Mouse (Mus musculus) forebrain, embryonic 12.5 days (tissue): ENCODE data around the gene Olfr709-ps1. TPM values are rescaled to one million over a fixed set of nuclear protein-coding genes. Genes with fewer than 3 reads are reported as not detected.
"Not testable (repeated sequence)": the region's sequence is repeated elsewhere in the genome, so short reads cannot be mapped to it uniquely, and the experiment has no call there.

Experiments
- ATAC-seq: fragments of 200-750 bp; cut with Nextera tagmentation; 2 replicates; pipeline ENCODE4 v1.8.0; 2017; ENCODE audit warnings: moderate TSS enrichment; ENCODE audit not compliant: low FRiP score
- H3K27ac ChIP-seq: fragments of 300-500 bp; sonication (generic); 2 replicates; pipeline ENCODE4 v1.5.1; 2016; ENCODE audit warnings: mild to moderate bottlenecking
- H3K27me3 ChIP-seq: fragments of 300-500 bp; sonication (generic); 2 replicates; pipeline ENCODE4 v1.6.1; 2016; ENCODE audit warnings: mild to moderate bottlenecking
- H3K36me3 ChIP-seq: fragments of 300-500 bp; sonication (generic); replicated peaks from 2 replicates; pipeline ENCODE4 v1.6.1; 2016; ENCODE audit warnings: mild to moderate bottlenecking
- H3K4me1 ChIP-seq: fragments of 300-500 bp; sonication (generic); 2 replicates; pipeline ENCODE4 v1.6.1; 2016
- H3K4me2 ChIP-seq: fragments of 300-500 bp; sonication (generic); 2 replicates; pipeline ENCODE4 v1.6.1; 2016; ENCODE audit warnings: mild to moderate bottlenecking, moderate library complexity
- H3K4me3 ChIP-seq: fragments of 300-500 bp; sonication (generic); replicated peaks from 2 replicates; pipeline ENCODE4 v1.5.1; 2016; ENCODE audit warnings: mild to moderate bottlenecking
- H3K9ac ChIP-seq: fragments of 300-500 bp; sonication (generic); 2 replicates; pipeline ENCODE4 v1.6.1; 2016; ENCODE audit warnings: mild to moderate bottlenecking
- H3K9me3 ChIP-seq: fragments of 300-500 bp; sonication (generic); 2 replicates; pipeline ENCODE4 v1.6.1; 2016
- WGBS: fragments of 180-500 bp; shearing (Covaris S2); methylation state at CpG from one replicate; pipeline ENCODE4 v1.1.7; 2016; 5-methylcytosine and 5-hydroxymethylcytosine counted together
- polyA plus RNA-seq: library from polyadenylated mRNA; unstranded; fragments of >200 nt; fragmentation: Nextera tagmentation; extraction: Ambion mirVana; gene quantifications from 2 replicates; pipeline ENCODE4 v1.2.1, GENCODE M21; 2016

Olfr709-ps1 gene
- not detected in 2 replicates for polyA plus RNA-seq

DNA sequence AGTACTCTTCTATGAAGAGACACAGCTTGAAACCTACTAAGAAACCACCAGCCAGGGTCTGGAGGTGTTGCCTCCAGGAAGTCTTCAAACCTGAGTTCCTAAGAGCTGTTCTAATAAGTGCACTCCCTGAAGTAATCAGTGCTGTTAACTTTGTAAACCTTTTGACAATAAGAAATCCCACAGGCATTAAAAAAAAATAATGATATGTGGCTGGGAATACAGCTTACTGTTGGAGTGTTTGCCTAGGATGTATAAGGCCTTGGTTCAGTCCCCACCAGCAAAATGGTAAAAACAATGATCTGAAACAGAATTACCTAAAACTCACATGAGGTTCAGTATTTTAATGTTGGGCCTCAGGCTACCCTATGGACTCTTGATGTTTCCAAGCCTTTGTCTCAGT lies at the start of gene Olfr709-ps1:
Olfr709-ps1 (minus strand) TSS at position 101 of the 400 bp plus-strand sequence.
- Histone ChIP-seq H3K27me3 (no peaks in the 10 kb centered on the region), H3K27ac (no peak within 1 kb of the TSS), H3K36me3 (no peaks in the 10 kb centered on the region), H3K9ac (no peak within 1 kb of the TSS), H3K4me2 (no peak within 1 kb of the TSS), H3K9me3 (no peaks in the 10 kb centered on the region), H3K4me3 (no peak within 1 kb of the TSS), H3K4me1 (no peaks in the 10 kb centered on the region)
- ATAC-seq, result no peak

- no peak for ATAC-seq
- Histone ChIP-seq H3K27ac (no peak within 1 kb of the TSS), H3K4me1 (no peaks in the 10 kb centered on the region), H3K36me3 (no peaks in the 10 kb centered on the region), H3K27me3 (no peaks in the 10 kb centered on the region), H3K4me2 (no peak within 1 kb of the TSS), H3K9ac (no peak within 1 kb of the TSS), H3K9me3 (no peaks in the 10 kb centered on the region), H3K4me3 (no peak within 1 kb of the TSS)
- 64% methylated on average over 1 of the region's 1 CpGs for WGBS
Observed at GRCm38 (mm10) chr7:106975353-106975752, 43.3 kb upstream of the Olfr709-ps1 start, which contains the start of gene Olfr711. TSS of gene Olfr711 (minus strand) at chr7:106975453.

- H3K4me2 ChIP-seq, H3K36me3 ChIP-seq, H3K4me3 ChIP-seq, H3K9ac ChIP-seq, H3K27me3 ChIP-seq, H3K9me3 ChIP-seq, H3K27ac ChIP-seq, H3K4me1 ChIP-seq, ATAC-seq: not testable (repeated sequence)
Observed at GRCm38 (mm10) chr7:106967503-106967902, 35.5 kb upstream of the Olfr709-ps1 start.

GRCm38 (mm10) chr7:106963837-106964236 lies 31.8 kb upstream of the Olfr709-ps1 start, which contains the start of gene Olfr6:
TSS of gene Olfr6 (minus strand) at chr7:106963937.
- Histone ChIP-seq H3K4me3 (no peak within 1 kb of the TSS), H3K27ac (no peak within 1 kb of the TSS), H3K4me1 (no peaks in the 10 kb centered on the region), H3K4me2 (no peak within 1 kb of the TSS), H3K36me3 (no peaks in the 10 kb centered on the region), H3K9ac (no peak within 1 kb of the TSS), H3K9me3 (no peaks in the 10 kb centered on the region), H3K27me3 (no peaks in the 10 kb centered on the region)
- WGBS, result 92% methylated on average over 1 of the region's 1 CpGs
- no peak for ATAC-seq

DNA sequence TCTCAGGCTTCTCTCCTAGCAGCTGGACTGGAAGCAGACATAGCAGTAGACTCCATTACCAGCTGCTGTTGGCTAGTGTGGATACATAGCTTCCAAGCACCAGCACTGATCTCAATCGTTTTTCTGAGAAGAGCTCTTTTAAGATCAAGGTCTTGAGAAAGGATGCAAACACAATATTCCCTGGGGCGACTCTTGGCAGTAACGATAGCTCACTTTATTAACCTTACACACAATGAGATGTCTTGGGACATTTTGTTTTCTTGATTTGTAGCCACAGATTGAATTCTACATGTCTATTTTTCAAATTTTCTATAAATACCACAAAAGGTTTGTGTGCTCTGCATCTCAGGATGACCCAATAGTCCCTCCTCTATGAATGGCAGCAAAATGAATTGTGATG lies 16.2 kb upstream of the Olfr709-ps1 start, which contains the start of gene Olfr710:
Olfr710 (minus strand) TSS at position 101 of the 400 bp plus-strand sequence.
- H3K27me3 ChIP-seq, result no peaks in the 10 kb centered on the region
- no peaks in the 10 kb centered on the region for H3K36me3 ChIP-seq
- 0 out of 2 replicates have a peak, but pooled peaks cover 2% of the 10 kb centered on the region for H3K9me3 ChIP-seq
- H3K9ac ChIP-seq, result no peak within 1 kb of the TSS
- no peak within 1 kb of the TSS for H3K4me3 ChIP-seq
- H3K27ac ChIP-seq, result no peak within 1 kb of the TSS
- ATAC-seq, result no peak
- no peak within 1 kb of the TSS for H3K4me2 ChIP-seq
- H3K4me1 ChIP-seq, result no peaks in the 10 kb centered on the region
- WGBS, result 80% methylated on average over 3 of the region's 3 CpGs

GRCm38 (mm10) chr7:106920961-106921360 lies 11.1 kb downstream of the Olfr709-ps1 start:
- not testable (repeated sequence) for H3K9me3 ChIP-seq, ATAC-seq
- WGBS, result 87% methylated on average over 7 of the region's 7 CpGs

DNA sequence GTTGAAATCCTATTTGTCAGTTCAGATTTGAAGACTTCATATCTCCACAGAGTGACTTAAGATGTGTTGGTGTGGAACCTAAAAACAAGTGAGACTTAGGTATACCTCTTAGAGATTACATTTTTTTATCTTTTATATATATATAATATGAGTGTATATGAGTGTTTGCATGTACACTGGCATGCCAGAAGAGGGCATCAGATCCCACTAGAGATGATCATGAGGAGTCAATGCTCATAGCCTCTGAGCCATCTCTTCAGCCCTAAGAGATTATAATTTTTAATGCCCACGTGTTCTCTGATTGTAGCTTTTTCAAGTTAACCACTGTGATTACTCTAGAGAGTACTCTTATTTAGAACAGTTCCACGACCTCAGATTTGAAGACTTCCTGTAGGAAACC lies 24.3 kb downstream of the Olfr709-ps1 start, which contains the start of gene Olfr1532-ps1:
Olfr1532-ps1 (plus strand) TSS at position 326 of the 400 bp plus-strand sequence.
- H3K4me2 ChIP-seq, result no peak within 1 kb of the TSS

More at GRCm38 (mm10) chr7:106920961-106921360, 11.1 kb downstream of the Olfr709-ps1 start:
- not testable (repeated sequence) for H3K4me2 ChIP-seq, H3K4me3 ChIP-seq, H3K9ac ChIP-seq, H3K4me1 ChIP-seq, H3K36me3 ChIP-seq, H3K27me3 ChIP-seq, H3K27ac ChIP-seq

GRCm38 (mm10) chr7:106901141-106901540 lies 30.9 kb downstream of the Olfr709-ps1 start, which contains the start of gene Olfr707:
TSS of gene Olfr707 (minus strand) at chr7:106901241.
- not testable (repeated sequence) for H3K4me1 ChIP-seq, H3K4me2 ChIP-seq, ATAC-seq, H3K27ac ChIP-seq, H3K9ac ChIP-seq, H3K4me3 ChIP-seq, H3K27me3 ChIP-seq, H3K36me3 ChIP-seq, H3K9me3 ChIP-seq
- 88% methylated on average over 3 of the region's 3 CpGs for WGBS

More for the DNA sequence above, 24.3 kb downstream of the Olfr709-ps1 start, which contains the start of gene Olfr1532-ps1:
- no peaks in the 10 kb centered on the region for H3K27me3 ChIP-seq
- no peak within 1 kb of the TSS for H3K4me3 ChIP-seq
- no peak for ATAC-seq
- H3K9me3 ChIP-seq, result no peaks in the 10 kb centered on the region
- H3K9ac ChIP-seq, result no peak within 1 kb of the TSS
- 69% methylated on average over 2 of the region's 2 CpGs for WGBS
- no peak within 1 kb of the TSS for H3K27ac ChIP-seq
- H3K4me1 ChIP-seq, result no peaks in the 10 kb centered on the region
- no peaks in the 10 kb centered on the region for H3K36me3 ChIP-seq

DNA sequence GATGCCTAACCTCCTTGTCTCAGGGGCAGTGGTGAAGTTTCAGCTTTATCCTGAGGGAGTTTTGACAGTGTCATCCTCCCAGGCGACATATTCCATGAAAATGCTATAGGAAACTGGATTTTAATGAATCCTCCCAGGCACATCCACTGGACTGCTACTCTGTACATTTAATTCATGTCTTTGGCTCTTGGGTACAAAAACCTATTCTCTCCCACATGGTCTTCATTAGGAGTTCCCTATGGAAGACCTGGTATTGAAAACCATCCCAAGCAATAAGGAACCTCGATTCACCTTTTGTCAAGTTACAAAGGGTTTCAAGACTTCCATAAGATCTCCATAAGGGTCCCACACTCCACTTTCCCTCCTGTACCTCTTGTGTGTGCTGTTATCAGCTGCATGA lies 44.0 kb downstream of the Olfr709-ps1 start, which contains the start of gene Olfr706:
Olfr706 (minus strand) TSS at position 101 of the 400 bp plus-strand sequence.
- Histone ChIP-seq H3K9me3 (no peaks in the 10 kb centered on the region), H3K4me1 (no peaks in the 10 kb centered on the region), H3K27me3 (no peaks in the 10 kb centered on the region), H3K9ac (no peak within 1 kb of the TSS), H3K36me3 (no peaks in the 10 kb centered on the region), H3K4me2 (no peak within 1 kb of the TSS), H3K27ac (no peak within 1 kb of the TSS), H3K4me3 (no peak within 1 kb of the TSS)
- no peak for ATAC-seq
- WGBS, result 86% methylated on average over 2 of the region's 2 CpGs

- no peaks in the 10 kb centered on the region for H3K36me3 ChIP-seq
- H3K4me1 ChIP-seq, result no peaks in the 10 kb centered on the region
- no peak within 1 kb of the TSS for H3K4me2 ChIP-seq
- H3K27ac ChIP-seq, result no peak within 1 kb of the TSS
- no peak within 1 kb of the TSS for H3K4me3 ChIP-seq
- no peaks in the 10 kb centered on the region for H3K27me3 ChIP-seq
- WGBS, result 76% methylated on average over 3 of the region's 3 CpGs
- no peak for ATAC-seq
- no peak within 1 kb of the TSS for H3K9ac ChIP-seq
- no peaks in the 10 kb centered on the region for H3K9me3 ChIP-seq
Observed at GRCm38 (mm10) chr7:106876791-106877190, 55.2 kb downstream of the Olfr709-ps1 start, which contains the start of gene Olfr705. TSS of gene Olfr705 (minus strand) at chr7:106876891.

Other genes starting within 250 kb of the Olfr709-ps1 start
- gene Olfr694, start 240.4 kb downstream of the Olfr709-ps1 start, polyA plus RNA-seq, result not detected in 2 replicates
- gene Olfr695, start 215.8 kb downstream of the Olfr709-ps1 start, polyA plus RNA-seq, result not detected in 2 replicates
- gene Olfr697, start 189.8 kb downstream of the Olfr709-ps1 start, polyA plus RNA-seq, result not detected in 2 replicates
- gene Olfr698, start 176.8 kb downstream of the Olfr709-ps1 start, polyA plus RNA-seq, result not detected in 2 replicates
- gene Olfr699, start 139.0 kb downstream of the Olfr709-ps1 start, polyA plus RNA-seq, result not detected in 2 replicates
- not detected in 2 replicates for gene Olfr700, start 123.4 kb downstream of the Olfr709-ps1 start, polyA plus RNA-seq
- gene Olfr701, start 118.1 kb downstream of the Olfr709-ps1 start, polyA plus RNA-seq, result not detected in 2 replicates
- gene Olfr702, start 98.3 kb downstream of the Olfr709-ps1 start, polyA plus RNA-seq, result not detected in 2 replicates
- gene Olfr703, start 88.9 kb downstream of the Olfr709-ps1 start, polyA plus RNA-seq, result not detected in 2 replicates
- gene Olfr704, start 69.0 kb downstream of the Olfr709-ps1 start, polyA plus RNA-seq, result not detected in 2 replicates
- gene Olfr705, start 55.3 kb downstream of the Olfr709-ps1 start, polyA plus RNA-seq, result not detected in 2 replicates
- not detected in 2 replicates for gene Olfr706, start 44.1 kb downstream of the Olfr709-ps1 start, polyA plus RNA-seq
- not detected in 2 replicates for gene Olfr707, start 31.0 kb downstream of the Olfr709-ps1 start, polyA plus RNA-seq
- not detected in 2 replicates for gene Olfr1532-ps1, start 24.2 kb downstream of the Olfr709-ps1 start, polyA plus RNA-seq
- not detected in 2 replicates for gene Olfr710, start 16.1 kb upstream of the Olfr709-ps1 start, polyA plus RNA-seq
- gene Olfr6, start 31.7 kb upstream of the Olfr709-ps1 start, polyA plus RNA-seq, result not detected in 2 replicates
- gene Olfr711, start 43.2 kb upstream of the Olfr709-ps1 start, polyA plus RNA-seq, result not detected in 2 replicates
- gene Olfr2, start 73.9 kb upstream of the Olfr709-ps1 start, polyA plus RNA-seq, result not detected in 2 replicates
- gene Olfr713, start 99.0 kb upstream of the Olfr709-ps1 start, polyA plus RNA-seq, result not detected in 2 replicates
- not detected in 2 replicates for gene Olfr714, start 138.8 kb upstream of the Olfr709-ps1 start, polyA plus RNA-seq
- not detected in 2 replicates for gene Olfr17, start 161.0 kb upstream of the Olfr709-ps1 start, polyA plus RNA-seq
- gene Olfr715b, start 178.2 kb upstream of the Olfr709-ps1 start, polyA plus RNA-seq, result not detected in 2 replicates
- gene Olfr715, start 198.9 kb upstream of the Olfr709-ps1 start, polyA plus RNA-seq, result not detected in 2 replicates
- not detected in 2 replicates for gene Olfr716, start 206.1 kb upstream of the Olfr709-ps1 start, polyA plus RNA-seq
- not detected in 2 replicates for gene Nlrp14, start 234.8 kb upstream of the Olfr709-ps1 start, polyA plus RNA-seq